Mouse (Mus musculus) heart, embryonic 13.5 days (tissue): ENCODE data around the gene Dnajc21. TPM values are rescaled to one million over a fixed set of nuclear protein-coding genes. Genes with fewer than 3 reads are reported as not detected.

Experiments
- ATAC-seq: fragments of 200-750 bp; cut with Nextera tagmentation; 2 replicates; pipeline ENCODE4 v1.8.0; 2017; ENCODE audit warnings: moderate TSS enrichment; ENCODE audit not compliant: insufficient number of reproducible peaks, low FRiP score, low TSS enrichment; ENCODE audit errors: extremely low read depth
- H3K27ac ChIP-seq: fragments of 300-500 bp; sonication (generic); replicated peaks from 2 replicates; pipeline ENCODE4 v1.5.1; 2015; ENCODE audit warnings: moderate library complexity, mild to moderate bottlenecking, inconsistent platforms
- H3K27me3 ChIP-seq: fragments of 300-500 bp; sonication (generic); replicated peaks from 2 replicates; pipeline ENCODE4 v1.6.1; 2015; ENCODE audit warnings: mild to moderate bottlenecking, inconsistent platforms
- H3K36me3 ChIP-seq: fragments of 300-500 bp; sonication (generic); 2 replicates; pipeline ENCODE4 v1.6.1; 2015; ENCODE audit warnings: mild to moderate bottlenecking, inconsistent platforms
- H3K4me1 ChIP-seq: fragments of 300-500 bp; sonication (generic); 2 replicates; pipeline ENCODE4 v1.6.1; 2015; ENCODE audit warnings: inconsistent platforms
- H3K4me2 ChIP-seq: fragments of 300-500 bp; sonication (generic); 2 replicates; pipeline ENCODE4 v1.6.1; 2015; ENCODE audit warnings: inconsistent platforms, mild to moderate bottlenecking, moderate library complexity
- H3K4me3 ChIP-seq: fragments of 300-500 bp; sonication (generic); 2 replicates; pipeline ENCODE4 v1.5.1; 2015; ENCODE audit warnings: moderate library complexity, mild to moderate bottlenecking, inconsistent platforms
- H3K9ac ChIP-seq: fragments of 300-500 bp; sonication (generic); 2 replicates; pipeline ENCODE4 v1.6.1; 2015; ENCODE audit warnings: inconsistent platforms, mild to moderate bottlenecking, moderate library complexity
- H3K9me3 ChIP-seq: fragments of 300-500 bp; sonication (generic); 2 replicates; pipeline ENCODE4 v1.6.1; 2016; ENCODE audit warnings: inconsistent platforms
- WGBS: fragments of 180-500 bp; shearing (Covaris S2); methylation state at CpG from one replicate; pipeline ENCODE4 v1.1.7; 2015; ENCODE audit warnings: mixed read lengths; 5-methylcytosine and 5-hydroxymethylcytosine counted together
- polyA plus RNA-seq: library from polyadenylated mRNA; unstranded; fragments of >200 nt; fragmentation: Nextera tagmentation; extraction: Ambion mirVana; gene quantifications from 2 replicates; pipeline ENCODE4 v1.2.1, GENCODE M21; 2015

The Dnajc21 gene
- polyA plus RNA-seq, 1 experiment from 2014 or later: 5.8 TPM

DNA sequence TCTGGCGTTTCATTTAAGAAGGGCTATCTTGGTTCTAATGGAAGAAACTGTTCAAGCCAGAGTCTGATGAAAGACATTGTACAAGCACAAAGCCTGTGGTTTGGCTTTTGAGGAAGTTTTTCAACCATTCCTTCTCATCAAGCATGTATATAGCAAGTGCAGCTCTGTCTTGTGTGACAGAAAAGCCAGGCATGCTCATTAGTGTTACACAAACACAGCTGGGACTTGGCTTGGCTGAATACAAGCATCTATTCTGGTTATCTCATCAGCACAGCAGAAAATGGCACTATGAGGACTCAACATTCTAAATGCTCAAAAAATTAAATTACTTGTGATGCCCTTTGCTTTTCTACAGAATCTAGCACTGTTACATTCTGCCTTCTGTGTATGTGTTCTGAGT, 33.4 kb downstream of the Dnajc21 start:
- H3K36me3 ChIP-seq: peaks cover 12% of the 10 kb centered on the region
- ATAC-seq: no peak
- H3K4me2 ChIP-seq: no peak overlapping the region
- no peaks in the 10 kb centered on the region for H3K4me1 ChIP-seq
- H3K27ac ChIP-seq: no peak overlapping the region
- H3K9ac ChIP-seq: no peak overlapping the region
- WGBS: 69% methylated on average over 1 of the region's 1 CpGs
- H3K9me3 ChIP-seq: no peaks in the 10 kb centered on the region
- H3K27me3 ChIP-seq: no peaks in the 10 kb centered on the region
- no peak overlapping the region for H3K4me3 ChIP-seq

DNA sequence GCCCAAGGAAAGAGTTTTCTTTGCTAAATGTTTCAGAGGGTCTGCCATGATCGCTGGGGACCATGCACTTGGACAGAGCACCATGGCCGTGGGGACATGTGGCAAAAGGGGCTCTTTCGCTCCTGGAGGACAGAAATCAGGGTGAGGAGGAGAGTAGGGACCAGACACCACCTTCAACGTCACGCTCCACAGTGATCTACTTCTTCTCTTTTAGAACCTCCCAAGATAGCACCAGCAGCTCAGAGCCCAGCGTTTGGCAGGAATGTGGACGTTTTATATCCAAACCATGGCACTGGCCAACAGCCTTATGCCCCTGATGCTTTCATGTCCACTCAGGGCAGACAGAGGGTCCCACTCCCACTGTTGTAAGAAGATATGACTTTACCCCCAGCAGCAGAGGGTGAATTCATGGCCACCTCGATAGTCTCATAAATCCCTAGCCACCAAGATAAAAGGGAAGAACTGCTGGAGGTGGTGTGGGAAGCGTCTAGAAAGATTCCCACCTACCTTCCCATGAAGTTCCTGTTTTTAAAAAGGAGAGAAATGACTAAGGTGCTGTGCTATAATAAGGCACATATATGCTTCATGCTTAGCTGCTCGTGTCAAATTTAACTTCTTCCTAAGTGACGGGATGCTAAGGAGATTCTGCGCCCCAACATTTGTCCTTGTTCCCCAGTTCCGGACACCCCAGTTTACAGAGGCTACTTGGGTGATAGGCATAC, 43.6 kb downstream of the Dnajc21 start:
- Histone ChIP-seq H3K27ac (no peak overlapping the region), H3K4me2 (no peak overlapping the region), H3K9ac (no peak overlapping the region), H3K9me3 (no peaks in the 10 kb centered on the region), H3K4me3 (no peak overlapping the region), H3K36me3 (no peaks in the 10 kb centered on the region), H3K4me1 (no peaks in the 10 kb centered on the region), H3K27me3 (no peaks in the 10 kb centered on the region)
- no peak for ATAC-seq
- WGBS: 83% methylated on average over 13 of the region's 13 CpGs

DNA sequence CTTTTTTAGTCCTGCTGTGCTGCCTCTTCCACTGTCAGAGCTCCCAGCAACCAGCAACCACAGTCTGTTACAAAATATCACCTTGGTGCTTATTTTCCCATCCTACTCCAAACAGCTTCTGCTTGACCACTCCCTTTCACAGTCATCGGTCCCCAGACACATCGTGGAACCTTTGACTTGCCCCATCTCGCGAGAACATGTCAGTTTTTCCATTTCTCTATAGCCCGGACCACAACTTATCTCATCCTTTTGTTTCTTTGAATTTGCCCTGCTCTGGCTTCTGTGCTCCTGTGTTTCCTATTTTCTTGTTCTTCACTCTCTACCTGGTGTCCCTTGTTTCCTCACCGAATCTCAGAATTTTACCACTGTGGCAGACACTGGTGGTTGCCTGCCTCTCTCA, 44.2 kb downstream of the Dnajc21 start:
- Histone ChIP-seq H3K9ac (no peak overlapping the region), H3K9me3 (no peaks in the 10 kb centered on the region), H3K4me3 (no peak overlapping the region), H3K4me2 (no peak overlapping the region), H3K36me3 (no peaks in the 10 kb centered on the region), H3K4me1 (no peaks in the 10 kb centered on the region), H3K27me3 (no peaks in the 10 kb centered on the region), H3K27ac (no peak overlapping the region)
- ATAC-seq: no peak
- 70% methylated on average over 6 of the region's 6 CpGs for WGBS

- H3K4me1 ChIP-seq: no peaks in the 10 kb centered on the region
- H3K36me3 ChIP-seq: no peaks in the 10 kb centered on the region
- no peak for ATAC-seq
- no peak overlapping the region for H3K4me3 ChIP-seq
- 73% methylated on average over 1 of the region's 1 CpGs for WGBS
- no peak overlapping the region for H3K9ac ChIP-seq
- no peak overlapping the region for H3K4me2 ChIP-seq
- H3K27ac ChIP-seq: no peak overlapping the region
- no peaks in the 10 kb centered on the region for H3K9me3 ChIP-seq
- no peaks in the 10 kb centered on the region for H3K27me3 ChIP-seq
Measured at GRCm38 (mm10) chr15:10421785-10422144, 48.6 kb downstream of the Dnajc21 start.

DNA sequence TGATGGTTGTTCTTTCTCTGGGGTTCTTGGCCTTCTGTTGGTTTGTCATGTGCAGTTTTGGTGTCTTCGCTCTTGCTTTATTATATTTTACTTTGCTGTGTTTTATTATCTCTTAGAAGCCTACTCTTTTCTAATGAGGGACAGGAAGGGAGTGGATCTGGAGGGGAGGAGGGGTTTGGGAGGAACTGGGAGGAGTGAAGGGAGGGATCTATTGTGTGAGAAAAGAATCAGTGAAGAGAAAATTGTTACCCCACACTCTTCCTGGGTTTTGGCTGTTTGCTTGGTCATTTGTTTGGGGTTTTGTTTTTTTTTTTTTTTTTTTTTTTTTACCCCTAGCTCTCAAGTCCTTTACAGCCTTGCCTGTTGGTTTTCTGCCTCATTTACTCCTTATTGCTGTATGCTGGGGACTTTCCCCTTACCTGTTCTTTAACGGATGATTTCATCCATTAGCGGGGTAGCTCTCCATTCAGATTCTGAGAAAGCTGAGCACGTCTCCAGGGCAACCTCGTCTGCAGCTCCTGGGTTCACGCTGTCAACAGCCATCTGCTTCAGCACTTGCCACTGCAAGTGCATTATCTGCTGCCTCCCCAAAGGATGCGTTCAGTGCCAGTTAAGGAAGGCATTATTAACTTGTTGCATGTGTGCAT, 49.1 kb downstream of the Dnajc21 start:
- Histone ChIP-seq H3K9me3 (no peaks in the 10 kb centered on the region), H3K27me3 (no peaks in the 10 kb centered on the region), H3K27ac (no peak overlapping the region), H3K36me3 (no peaks in the 10 kb centered on the region), H3K9ac (no peak overlapping the region), H3K4me2 (no peak overlapping the region), H3K4me1 (no peaks in the 10 kb centered on the region), H3K4me3 (no peak overlapping the region)
- 24% methylated on average over 7 of the region's 7 CpGs for WGBS
- no peak for ATAC-seq

DNA sequence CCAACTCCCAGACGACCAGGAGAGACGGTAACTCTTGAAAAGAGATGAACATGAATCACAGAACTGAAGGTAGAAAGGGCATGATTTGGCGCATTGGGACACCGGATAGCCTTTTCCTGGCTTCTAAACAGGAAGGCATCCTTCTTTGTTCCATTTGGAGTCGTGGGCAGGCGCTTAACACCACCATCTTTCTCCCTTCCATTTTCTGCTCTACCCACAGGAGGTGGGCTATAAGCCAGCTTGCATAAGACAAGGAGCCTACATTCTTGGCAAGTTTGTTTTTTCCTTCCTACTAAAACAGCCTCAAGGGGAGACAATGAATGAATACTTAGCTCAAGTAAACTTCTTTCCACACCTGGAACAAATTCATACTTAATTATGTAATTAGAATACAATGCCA, 56.7 kb downstream of the Dnajc21 start:
- Histone ChIP-seq H3K27me3 (no peaks in the 10 kb centered on the region), H3K9me3 (no peaks in the 10 kb centered on the region), H3K27ac (no peak overlapping the region), H3K9ac (no peak overlapping the region), H3K4me1 (no peaks in the 10 kb centered on the region), H3K4me3 (no peak overlapping the region), H3K4me2 (no peak overlapping the region), H3K36me3 (no peaks in the 10 kb centered on the region)
- no peak for ATAC-seq
- WGBS: 83% methylated on average over 6 of the region's 6 CpGs

- H3K4me1 ChIP-seq: no peaks in the 10 kb centered on the region
- no peak overlapping the region for H3K4me2 ChIP-seq
- no peak overlapping the region for H3K27ac ChIP-seq
- 79% methylated on average over 2 of the region's 2 CpGs for WGBS
- H3K27me3 ChIP-seq: no peaks in the 10 kb centered on the region
- H3K4me3 ChIP-seq: no peak overlapping the region
- no peaks in the 10 kb centered on the region for H3K9me3 ChIP-seq
- no peak for ATAC-seq
- H3K36me3 ChIP-seq: no peaks in the 10 kb centered on the region
- H3K9ac ChIP-seq: no peak overlapping the region
Measured at GRCm38 (mm10) chr15:10410881-10411280, 59.4 kb downstream of the Dnajc21 start.

- Histone ChIP-seq H3K9me3 (no peaks in the 10 kb centered on the region), H3K27me3 (no peaks in the 10 kb centered on the region), H3K4me3 (no peak overlapping the region), H3K36me3 (no peaks in the 10 kb centered on the region), H3K4me1 (no peaks in the 10 kb centered on the region), H3K9ac (no peak overlapping the region), H3K4me2 (no peak overlapping the region), H3K27ac (no peak overlapping the region)
- ATAC-seq: no peak
- 61% methylated on average over 3 of the region's 3 CpGs for WGBS
Measured at GRCm38 (mm10) chr15:10409842-10410241, 60.5 kb downstream of the Dnajc21 start.

DNA sequence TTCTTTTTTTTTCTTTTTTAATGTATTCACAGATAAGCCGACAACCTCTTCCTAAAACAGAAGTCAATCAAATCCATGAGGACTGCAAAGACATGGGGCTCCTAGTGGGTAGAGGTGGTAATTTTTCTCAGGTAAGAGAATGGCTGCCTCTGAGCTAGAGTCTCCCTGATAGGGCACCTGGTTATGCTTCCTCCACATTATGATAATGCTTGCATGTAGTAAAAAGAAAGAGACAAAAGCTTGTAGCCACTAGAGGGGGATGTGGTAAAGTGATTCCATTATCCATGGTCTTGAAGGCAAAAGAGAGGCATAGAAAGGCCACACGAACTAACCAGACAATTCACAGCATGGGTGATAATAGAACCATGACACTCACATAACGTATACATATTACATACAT, 69.9 kb downstream of the Dnajc21 start:
- H3K4me3 ChIP-seq: no peak overlapping the region
- no peaks in the 10 kb centered on the region for H3K9me3 ChIP-seq
- no peaks in the 10 kb centered on the region for H3K4me1 ChIP-seq
- no peak overlapping the region for H3K27ac ChIP-seq
- WGBS: 66% methylated on average over 3 of the region's 3 CpGs
- no peak overlapping the region for H3K4me2 ChIP-seq
- H3K27me3 ChIP-seq: no peaks in the 10 kb centered on the region
- no peak for ATAC-seq
- H3K9ac ChIP-seq: no peak overlapping the region
- H3K36me3 ChIP-seq: no peaks in the 10 kb centered on the region

DNA sequence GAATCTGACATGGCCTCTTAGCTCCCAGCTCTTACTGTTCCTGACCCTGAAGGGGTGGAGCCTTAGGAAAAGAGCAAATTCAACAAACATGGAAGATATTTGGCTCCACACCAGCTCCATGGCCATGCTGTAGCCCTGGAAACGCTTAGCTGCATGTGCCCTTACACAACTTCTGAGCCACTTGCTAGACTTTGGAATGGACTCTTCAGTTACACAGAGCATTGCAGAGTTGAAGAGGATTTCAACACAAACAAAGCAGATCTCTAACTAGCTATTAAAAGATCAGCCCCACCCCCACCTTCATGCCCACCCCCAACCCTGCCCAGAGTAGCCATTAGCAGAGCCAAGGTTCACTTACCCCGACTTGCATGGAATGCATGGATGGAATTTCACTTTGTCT, 70.5 kb downstream of the Dnajc21 start:
- Histone ChIP-seq H3K4me3 (no peak overlapping the region), H3K4me1 (no peaks in the 10 kb centered on the region), H3K27me3 (no peaks in the 10 kb centered on the region), H3K36me3 (no peaks in the 10 kb centered on the region), H3K9me3 (no peaks in the 10 kb centered on the region), H3K4me2 (no peak overlapping the region), H3K9ac (no peak overlapping the region), H3K27ac (no peak overlapping the region)
- no peak for ATAC-seq
- 55% methylated on average over 2 of the region's 2 CpGs for WGBS
